Mouse (Mus musculus) forebrain, postnatal 0 days (tissue): ENCODE measurements around the gene Pcbp4. TPM values are rescaled to one million over a fixed set of nuclear protein-coding genes. Genes with fewer than 3 reads are reported as not detected.
"Not testable (repeated sequence)": the region's sequence is repeated elsewhere in the genome, so short reads cannot be mapped to it uniquely, and the experiment has no call there.

Experiments used
- ATAC-seq: fragments of 200-750 bp; cut with Nextera tagmentation; 2 replicates; pipeline ENCODE4 v1.8.0; 2017; ENCODE audit warnings: mild to moderate bottlenecking, moderate library complexity
- DNase-seq: peaks from one replicate; pipeline ENCODE4 v3.0.0-alpha.2; 2015
- H3K27ac ChIP-seq: fragments of 300-500 bp; sonication (generic); 2 replicates; pipeline ENCODE4 v1.5.1; 2014; ENCODE audit warnings: low read depth, mild to moderate bottlenecking, antibody characterized with exemption, low read length, moderate library complexity, mixed read lengths
- H3K27me3 ChIP-seq: fragments of 300-500 bp; sonication (generic); 2 replicates; pipeline ENCODE4 v1.6.1; 2014; ENCODE audit warnings: mild to moderate bottlenecking, low read length, mixed read lengths; ENCODE audit not compliant: insufficient read depth
- H3K36me3 ChIP-seq: fragments of 300-500 bp; sonication (generic); 2 replicates; pipeline ENCODE4 v1.6.1; 2014; ENCODE audit warnings: mild to moderate bottlenecking, moderate library complexity; ENCODE audit not compliant: insufficient read depth
- H3K4me1 ChIP-seq: fragments of 300-500 bp; sonication (generic); 2 replicates; pipeline ENCODE4 v1.6.1; 2014; ENCODE audit warnings: antibody characterized with exemption; ENCODE audit not compliant: insufficient read depth
- H3K4me2 ChIP-seq: fragments of 300-500 bp; sonication (generic); 2 replicates; pipeline ENCODE4 v1.6.1; 2014; ENCODE audit warnings: low read depth, mild to moderate bottlenecking, moderate library complexity
- H3K4me3 ChIP-seq: fragments of 300-500 bp; sonication (generic); 2 replicates; pipeline ENCODE4 v1.5.1; 2014; ENCODE audit warnings: low read depth, low read length, mixed read lengths
- H3K9ac ChIP-seq: fragments of 300-500 bp; sonication (generic); 2 replicates; pipeline ENCODE4 v1.6.1; 2014; ENCODE audit warnings: mild to moderate bottlenecking
- H3K9me3 ChIP-seq: fragments of 300-500 bp; sonication (generic); 2 replicates; pipeline ENCODE4 v1.6.1; 2016; ENCODE audit warnings: low read length
- CTCF ChIP-seq: sonication (generic); IDR thresholded peaks from 2 replicates; pipeline ENCODE4 v1.5.1; 2016; ENCODE audit warnings: antibody characterized with exemption, control low read depth, low read depth
- WGBS: fragments of 180-500 bp; shearing (Covaris S2); extraction: QIAGEN DNeasy Blood & Tissue Kit; methylation state at CpG from one replicate; pipeline ENCODE4 v1.1.7; 2014; 5-methylcytosine and 5-hydroxymethylcytosine counted together
- polyA plus RNA-seq: library from polyadenylated mRNA; unstranded; fragments of >200 nt; fragmentation: Nextera tagmentation; extraction: Ambion mirVana; gene quantifications from 2 replicates; pipeline ENCODE4 v1.2.1, GENCODE M21; 2015
- total RNA-seq: library from RNA; depleted of rRNA; stranded (reverse); fragments of >200 nt; gene quantifications from 2 replicates; pipeline ENCODE4 v1.2.3, GENCODE M21; 2014

The Pcbp4 gene
- total and polyA plus RNA-seq, 2 experiments from 2014 or later: 251 to 454 TPM

GRCm38 (mm10) chr9:106485076-106485475 lies 32.0 kb downstream of the Pcbp4 start:
- no peak overlapping the region for H3K4me2 ChIP-seq
- no peak overlapping the region for H3K4me3 ChIP-seq
- H3K9me3 ChIP-seq: no peaks in the 10 kb centered on the region
- no peaks in the 10 kb centered on the region for H3K4me1 ChIP-seq
- ATAC-seq (no peak), DNase-seq (no peak)
- TF ChIP-seq CTCF: no peak
- peaks cover 56% of the 10 kb centered on the region for H3K36me3 ChIP-seq
- H3K9ac ChIP-seq: no peak overlapping the region
- H3K27me3 ChIP-seq: no peaks in the 10 kb centered on the region
- no peak overlapping the region for H3K27ac ChIP-seq
- 86% methylated on average over 10 of the region's 10 CpGs for WGBS

GRCm38 (mm10) chr9:106487602-106488001 lies 34.5 kb downstream of the Pcbp4 start:
- H3K4me1 ChIP-seq, H3K4me3 ChIP-seq, H3K27ac ChIP-seq, DNase-seq, H3K9me3 ChIP-seq, H3K9ac ChIP-seq, H3K27me3 ChIP-seq, ATAC-seq, H3K4me2 ChIP-seq: not testable (repeated sequence)
- WGBS: 90% methylated on average over 6 of the region's 6 CpGs
- H3K36me3 ChIP-seq: peaks cover 39% of the 10 kb centered on the region

- H3K36me3 ChIP-seq: no peaks in the 10 kb centered on the region
- no peak within 1 kb of the TSS for H3K27ac ChIP-seq
- TF ChIP-seq CTCF: no peak
- no peak within 1 kb of the TSS for H3K4me2 ChIP-seq
- DNase-seq (no peak), ATAC-seq (no peak)
- H3K4me3 ChIP-seq: no peak within 1 kb of the TSS
- no peaks in the 10 kb centered on the region for H3K27me3 ChIP-seq
- 94% methylated on average over 6 of the region's 6 CpGs for WGBS
- no peak within 1 kb of the TSS for H3K9ac ChIP-seq
- no peaks in the 10 kb centered on the region for H3K4me1 ChIP-seq
- no peaks in the 10 kb centered on the region for H3K9me3 ChIP-seq
These were observed 46.6 kb downstream of the Pcbp4 start, which contains the start of gene Iqcf1 for GRCm38 (mm10) chr9:106499667-106500066. Gene Iqcf1 (plus strand): TSS chr9:106499967.

- Histone ChIP-seq H3K4me1 (no peaks in the 10 kb centered on the region), H3K4me3 (no peak overlapping the region), H3K36me3 (no peaks in the 10 kb centered on the region), H3K27ac (no peak overlapping the region), H3K27me3 (no peaks in the 10 kb centered on the region), H3K4me2 (no peak overlapping the region), H3K9ac (no peak overlapping the region), H3K9me3 (no peaks in the 10 kb centered on the region)
- WGBS: 90% methylated on average over 22 of the region's 22 CpGs
- no peak for TF ChIP-seq CTCF
- DNase-seq (no peak), ATAC-seq (no peak)
These were observed 48.8 kb downstream of the Pcbp4 start for GRCm38 (mm10) chr9:106501846-106502245.

- DNase-seq: no peak
- H3K4me3 ChIP-seq: no peak overlapping the region
- 75% methylated on average over 6 of the region's 6 CpGs for WGBS
- no peak overlapping the region for H3K4me2 ChIP-seq
- TF ChIP-seq CTCF: no peak
- ATAC-seq: no peak
- no peaks in the 10 kb centered on the region for H3K27me3 ChIP-seq
- no peak overlapping the region for H3K9ac ChIP-seq
- H3K4me1 ChIP-seq: no peaks in the 10 kb centered on the region
- no peaks in the 10 kb centered on the region for H3K9me3 ChIP-seq
- no peaks in the 10 kb centered on the region for H3K36me3 ChIP-seq
- no peak overlapping the region for H3K27ac ChIP-seq
These were observed 51.2 kb downstream of the Pcbp4 start for GRCm38 (mm10) chr9:106504246-106504645.

GRCm38 (mm10) chr9:106509356-106509755 lies 56.3 kb downstream of the Pcbp4 start:
- ATAC-seq: no peak
- no peak for TF ChIP-seq CTCF
- Histone ChIP-seq H3K4me1 (peaks cover 6% of the 10 kb centered on the region), H3K4me2 (no peak overlapping the region), H3K36me3 (no peaks in the 10 kb centered on the region), H3K9ac (no peak overlapping the region), H3K27ac (no peak overlapping the region), H3K9me3 (no peaks in the 10 kb centered on the region), H3K4me3 (no peak overlapping the region), H3K27me3 (no peaks in the 10 kb centered on the region)
- 74% methylated on average over 10 of the region's 10 CpGs for WGBS
- peak; percentile 16 for DNase-seq

GRCm38 (mm10) chr9:106512729-106513450 lies 59.8 kb downstream of the Pcbp4 start:
- Histone ChIP-seq H3K4me1 (peaks cover 6% of the 10 kb centered on the region), H3K36me3 (no peaks in the 10 kb centered on the region), H3K4me2 (no peak overlapping the region), H3K9me3 (no peaks in the 10 kb centered on the region), H3K9ac (no peak overlapping the region), H3K27me3 (no peaks in the 10 kb centered on the region), H3K27ac (peak overlapping the region; percentile 51), H3K4me3 (no peak overlapping the region)
- 35% methylated on average over 13 of the region's 13 CpGs for WGBS
- ATAC-seq (peak; percentile 83), DNase-seq (peak; percentile 68)
- no peak for TF ChIP-seq CTCF
